Mouse (Mus musculus): Measurements from ENCODE around the gene Kcna7.
A peak's percentile ranks its signal among the peaks of the same experiment; 100 is the strongest.

Gene Kcna7

DNA sequence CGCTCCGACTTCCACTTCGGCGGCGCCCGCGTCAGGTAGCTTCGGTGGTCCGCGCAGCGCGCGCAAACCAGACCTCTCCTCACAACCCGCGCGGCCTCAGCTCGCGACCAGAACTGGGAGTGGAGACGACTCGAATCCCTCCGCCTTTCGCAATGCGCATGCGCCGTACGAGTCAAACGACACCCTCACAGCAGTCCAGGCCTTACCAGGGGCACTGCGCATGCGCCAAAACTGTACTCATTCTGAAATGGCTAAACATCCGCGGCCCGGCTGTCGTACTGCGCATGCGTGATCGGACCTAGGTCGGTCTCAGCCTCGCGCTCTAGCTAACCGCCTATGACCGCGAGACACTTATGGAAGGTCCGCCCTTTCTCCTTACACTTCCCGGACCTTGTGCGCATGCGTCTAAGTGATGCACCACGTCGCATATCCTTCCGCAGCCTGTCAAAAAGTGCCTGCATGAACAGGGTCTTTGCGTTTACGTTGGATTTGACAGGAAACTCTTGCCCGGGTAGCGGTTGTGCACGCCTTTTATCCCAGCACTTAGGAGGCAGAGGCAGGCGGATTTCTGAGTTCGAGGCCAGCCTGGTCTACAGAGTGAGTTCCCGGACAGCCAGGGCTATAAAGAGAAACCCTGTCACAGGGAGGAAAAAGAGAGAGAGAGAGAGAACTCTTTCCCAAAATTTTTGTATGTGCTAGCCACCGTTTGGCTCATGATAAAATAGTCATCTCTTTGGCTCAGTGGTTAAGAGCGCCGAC is 9.7 kb upstream of the Kcna7 start, which contains the start of gene Snrnp70:
TSS of gene Snrnp70 (minus strand) at position 165 of the 759 bp plus-strand sequence.
- DNase-seq = peak; percentile 100

DNA sequence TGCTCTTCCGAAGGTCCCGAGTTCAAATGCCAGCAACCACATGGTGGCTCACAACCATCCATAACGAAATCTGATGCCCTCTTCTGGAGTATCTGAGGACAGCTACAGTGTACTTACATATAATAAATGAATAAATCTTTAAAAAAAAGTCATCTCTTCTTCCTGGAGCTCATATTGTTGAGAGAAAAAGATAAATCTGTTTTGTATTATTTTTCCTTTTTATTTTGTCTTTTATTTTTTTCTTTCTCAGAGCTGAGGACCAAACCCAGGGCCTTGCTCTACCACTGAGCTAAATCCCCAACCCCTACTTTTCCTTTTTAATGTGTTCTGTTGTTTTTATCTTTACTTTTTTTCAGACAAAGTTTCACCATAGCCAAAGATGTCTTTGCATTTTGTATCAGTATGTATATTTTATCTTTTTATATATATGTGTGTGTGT is 9.1 kb upstream of the Kcna7 start:
- DNase-seq = peak in 1 of 2 experiments; percentile 14

DNA sequence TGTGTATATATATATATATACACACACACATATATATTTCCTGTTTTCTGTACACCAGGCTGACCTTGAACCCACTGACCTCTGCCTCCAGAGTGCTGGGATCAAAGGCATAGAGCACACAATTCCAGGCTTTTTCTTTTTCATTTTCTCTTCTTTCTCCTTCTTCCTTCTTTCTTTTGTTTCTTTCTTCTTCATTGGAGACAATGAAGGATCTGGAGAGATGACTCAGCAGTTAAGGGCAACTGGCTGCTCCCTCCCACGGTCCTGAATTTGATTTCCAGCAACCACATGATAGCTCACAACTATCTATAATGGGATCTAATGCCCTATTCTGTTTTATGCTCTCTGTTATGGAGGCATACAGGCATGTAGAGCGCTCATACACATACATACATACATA is 8.7 kb upstream of the Kcna7 start:
- no peak for DNase-seq

DNA sequence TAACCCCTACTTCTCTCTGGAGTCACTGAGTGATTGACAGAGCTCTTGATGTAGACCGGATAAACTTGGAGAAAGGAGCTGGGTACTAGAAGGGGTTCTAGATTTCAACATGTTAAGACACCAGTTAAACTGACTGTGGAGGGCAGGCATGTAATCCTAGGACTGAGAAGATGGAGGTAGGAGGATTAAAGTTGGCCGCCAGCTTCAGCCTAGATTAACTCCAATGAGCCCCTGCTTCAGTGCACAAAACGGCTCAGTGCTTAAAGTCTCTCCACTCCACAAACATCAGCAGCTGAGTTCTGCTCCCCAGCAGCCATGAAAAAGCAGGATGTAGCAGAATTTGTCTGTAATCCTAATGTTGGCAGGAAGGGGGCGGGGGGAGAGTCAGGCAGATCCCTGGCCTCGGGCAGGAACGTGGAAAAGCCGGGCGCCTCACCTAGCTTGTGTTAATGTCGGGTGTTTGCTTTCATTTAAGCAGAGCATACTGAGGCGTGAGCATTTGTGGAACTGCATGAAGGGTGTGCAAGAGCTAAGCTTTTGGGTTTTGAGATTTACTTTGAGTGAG is 3.9 kb upstream of the Kcna7 start:
- no peak for DNase-seq

DNA sequence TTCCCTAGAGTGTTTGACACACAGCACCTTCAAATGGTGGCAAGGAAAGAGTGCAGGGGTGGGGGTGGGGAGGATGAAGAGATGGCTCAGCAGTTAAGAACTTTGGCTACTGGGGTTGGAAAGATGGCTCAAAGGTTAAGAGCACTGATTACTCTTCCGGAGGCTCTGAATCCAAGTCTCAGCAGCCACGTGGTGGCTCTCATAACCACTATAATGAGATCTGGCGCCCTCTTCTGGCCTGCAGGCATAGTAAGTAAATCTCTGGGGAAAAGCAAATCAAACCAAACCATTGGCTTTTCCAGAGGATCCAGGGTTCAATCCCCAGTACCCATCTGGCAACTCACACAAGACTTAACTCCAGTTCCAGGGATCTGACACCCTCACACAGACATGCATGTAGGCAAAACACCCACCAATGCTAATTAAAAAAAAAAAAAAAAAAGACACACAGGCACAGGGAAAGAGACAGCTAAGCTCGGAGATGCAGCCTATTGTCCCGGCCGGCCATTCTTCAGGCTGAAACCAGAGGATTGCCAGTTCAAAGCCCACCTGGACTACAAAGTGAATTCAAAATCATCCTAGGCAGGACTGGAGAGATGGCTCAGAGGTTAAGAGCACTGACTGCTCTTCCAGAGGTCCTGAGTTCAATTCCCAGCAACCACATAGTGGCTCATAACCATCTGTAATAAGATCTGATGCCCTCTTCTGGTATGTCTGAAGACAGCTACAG is 1.8 kb upstream of the Kcna7 start:
- DNase-seq = peak; percentile 87 to 92

DNA sequence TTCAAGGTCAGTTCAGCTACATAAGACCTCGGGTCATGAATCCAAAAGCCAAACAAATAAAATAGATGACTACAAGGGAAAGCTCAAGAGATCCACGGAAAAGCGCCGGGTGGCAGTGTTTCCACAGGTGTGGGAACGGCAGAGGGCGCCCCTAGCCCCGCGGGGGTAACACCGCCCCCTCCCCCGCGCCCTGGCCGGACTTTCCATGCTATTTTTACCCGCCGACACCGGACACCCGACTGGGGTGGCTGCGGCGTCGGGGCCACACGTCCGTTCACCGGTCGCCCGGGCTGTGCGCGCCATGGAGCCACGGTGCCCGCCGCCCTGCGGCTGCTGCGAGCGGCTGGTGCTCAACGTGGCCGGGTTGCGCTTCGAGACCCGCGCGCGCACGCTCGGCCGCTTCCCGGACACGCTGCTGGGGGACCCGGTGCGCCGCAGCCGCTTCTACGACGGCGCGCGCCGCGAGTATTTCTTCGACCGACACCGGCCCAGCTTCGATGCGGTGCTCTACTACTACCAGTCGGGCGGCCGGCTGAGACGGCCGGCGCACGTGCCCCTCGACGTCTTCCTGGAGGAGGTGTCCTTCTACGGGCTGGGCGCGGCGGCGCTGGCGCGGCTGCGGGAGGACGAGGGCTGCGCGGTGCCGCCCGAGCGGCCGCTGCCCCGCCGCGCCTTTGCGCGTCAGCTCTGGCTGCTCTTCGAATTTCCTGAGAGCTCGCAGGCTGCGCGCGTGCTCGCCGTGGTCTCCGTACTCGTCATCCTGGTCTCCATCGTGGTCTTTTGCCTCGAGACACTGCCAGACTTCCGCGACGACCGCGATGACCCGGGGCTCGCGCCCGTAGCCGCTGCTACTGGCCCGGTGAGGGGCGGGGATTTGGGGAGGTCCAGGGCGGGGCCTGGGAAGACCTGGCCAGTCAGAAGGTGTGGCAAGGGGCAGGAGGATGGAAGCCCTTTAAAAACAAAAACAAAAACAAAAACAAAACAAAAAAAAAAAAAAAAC is 1.0 kb downstream of the Kcna7 start:
- peak; percentile 45 to 75 for DNase-seq

DNA sequence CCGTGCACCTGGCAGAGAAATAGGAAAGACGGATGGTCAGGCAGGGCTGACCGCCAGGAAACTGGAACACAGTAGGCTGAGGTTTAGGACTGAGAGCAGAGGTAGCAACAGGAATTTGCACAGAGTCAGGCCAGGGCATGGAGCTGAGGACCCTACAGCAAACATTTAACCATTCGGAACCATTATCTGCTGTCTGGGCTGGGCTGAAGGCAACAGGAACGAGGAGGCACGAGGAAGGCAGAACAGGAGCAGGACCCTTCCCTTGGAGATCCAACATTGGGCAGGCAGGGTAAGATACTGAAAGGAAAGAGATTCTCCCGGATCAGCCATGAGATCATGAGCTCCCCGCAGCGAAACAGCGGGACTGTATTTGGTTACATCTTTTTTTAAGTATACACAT is 2.4 kb downstream of the Kcna7 start:
- no peak for DNase-seq

DNA sequence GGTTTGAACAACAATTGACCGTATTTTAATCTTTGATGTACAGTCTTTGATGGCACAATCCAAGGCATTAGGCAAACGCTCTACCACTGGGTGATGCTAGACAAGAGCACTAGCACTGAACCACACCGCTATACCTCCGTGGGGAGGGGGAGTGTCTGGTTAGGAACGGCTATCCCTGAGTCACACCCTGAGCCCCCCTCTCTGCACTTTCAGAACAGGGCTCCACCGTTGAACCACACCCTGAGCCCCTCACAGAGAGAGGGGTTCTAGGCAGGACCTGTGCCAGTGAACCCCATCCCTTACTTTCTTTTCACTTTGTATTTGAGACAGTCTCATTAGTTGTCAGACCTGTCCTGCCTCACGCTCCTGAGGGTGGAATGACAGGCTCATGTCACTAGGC is 2.9 kb downstream of the Kcna7 start:
- DNase-seq = no peak

DNA sequence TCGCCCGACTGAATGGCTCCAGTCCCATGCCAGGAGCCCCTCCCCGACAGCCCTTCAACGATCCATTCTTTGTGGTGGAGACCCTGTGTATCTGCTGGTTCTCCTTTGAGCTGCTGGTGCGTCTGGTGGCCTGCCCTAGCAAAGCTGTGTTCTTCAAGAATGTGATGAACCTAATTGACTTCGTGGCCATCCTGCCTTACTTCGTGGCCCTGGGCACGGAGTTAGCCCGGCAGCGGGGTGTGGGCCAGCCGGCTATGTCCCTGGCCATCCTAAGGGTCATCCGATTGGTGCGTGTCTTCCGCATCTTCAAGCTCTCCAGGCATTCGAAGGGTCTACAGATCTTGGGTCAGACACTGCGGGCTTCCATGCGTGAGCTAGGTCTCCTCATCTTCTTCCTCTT is 3.5 kb downstream of the Kcna7 start:
- DNase-seq = no peak

DNA sequence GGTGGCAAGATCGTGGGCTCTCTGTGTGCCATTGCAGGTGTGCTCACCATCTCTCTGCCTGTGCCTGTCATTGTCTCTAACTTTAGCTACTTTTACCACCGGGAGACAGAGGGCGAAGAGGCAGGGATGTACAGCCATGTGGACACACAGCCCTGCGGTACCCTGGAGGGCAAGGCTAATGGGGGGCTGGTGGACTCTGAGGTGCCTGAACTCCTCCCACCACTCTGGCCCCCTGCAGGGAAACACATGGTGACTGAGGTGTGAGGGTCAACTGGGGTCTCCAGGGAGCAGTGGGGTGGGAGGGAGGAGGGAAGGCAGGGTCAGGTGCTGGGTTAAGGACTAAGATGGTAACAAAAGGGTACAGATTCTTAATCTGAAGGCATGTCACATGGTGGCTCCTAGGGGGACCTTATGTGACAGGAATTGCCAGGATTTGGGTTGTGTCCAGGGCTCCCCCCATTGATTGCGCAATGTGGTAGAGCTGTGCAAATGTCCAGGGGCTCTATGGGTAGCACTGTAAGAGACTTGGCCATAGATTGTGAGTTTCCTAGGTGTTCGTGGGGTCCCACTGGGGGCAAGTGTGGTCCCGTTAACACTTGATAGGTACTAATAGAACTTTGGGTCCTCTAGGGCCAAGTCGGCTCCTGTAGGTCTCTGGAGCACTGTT is 4.2 kb downstream of the Kcna7 start:
- DNase-seq = no peak

DNA sequence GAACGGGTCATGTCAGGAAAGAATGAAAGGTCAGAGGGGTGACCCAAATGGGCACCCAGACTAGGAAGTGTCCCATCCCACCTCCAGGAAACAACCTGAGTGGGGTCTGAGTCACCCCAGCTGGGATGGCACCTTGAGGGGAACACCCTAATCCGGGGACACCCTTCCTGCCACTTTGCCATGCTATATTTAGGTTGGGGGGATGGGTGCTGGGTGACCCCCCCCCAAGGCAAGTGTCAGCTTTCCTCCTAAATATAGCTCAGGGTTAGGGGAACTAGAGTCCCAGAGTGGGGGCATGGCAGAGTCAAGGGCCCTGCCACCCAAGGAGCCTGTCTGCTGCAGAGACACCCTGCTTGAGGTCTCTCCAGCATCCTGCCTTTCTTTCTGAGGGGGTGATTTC is 7.0 kb downstream of the Kcna7 start:
- no peak for DNase-seq

DNA sequence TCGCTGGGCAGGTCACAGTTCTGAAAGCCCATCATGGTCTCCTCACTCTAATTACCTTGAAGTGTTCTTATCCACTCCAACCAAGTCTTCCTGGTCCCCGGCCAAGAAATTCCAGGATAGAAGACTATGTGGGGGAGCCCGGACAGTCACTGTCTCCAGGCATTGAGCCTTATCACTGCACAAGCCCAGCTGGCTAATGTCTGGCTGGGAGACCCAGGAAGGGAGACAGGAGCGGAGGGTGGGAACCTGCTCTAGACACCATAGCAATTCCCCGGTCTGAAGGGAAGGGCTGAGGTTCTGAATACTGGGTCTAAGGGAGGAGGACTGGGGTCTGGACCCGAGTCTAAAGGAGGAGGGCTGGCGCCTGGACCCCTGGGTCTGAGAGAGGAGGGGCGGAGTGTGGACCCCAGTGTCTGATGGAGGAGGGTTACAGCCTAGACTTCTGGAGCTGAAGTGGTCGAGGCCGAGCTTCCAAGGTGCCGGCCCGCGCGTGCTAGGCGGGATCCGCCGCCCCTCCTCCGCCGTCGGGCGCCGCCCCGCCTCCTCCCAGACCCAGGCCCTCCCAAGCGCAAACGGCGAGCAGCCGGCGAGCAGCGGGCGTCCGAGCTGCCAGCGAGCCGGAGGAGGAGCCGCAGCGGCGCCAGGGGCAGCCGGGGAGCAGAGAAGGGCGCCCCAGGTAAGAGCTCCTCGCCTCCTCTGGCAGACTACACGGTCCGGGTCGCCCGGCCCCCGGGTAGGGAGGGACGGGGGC is 7.8 kb downstream of the Kcna7 start, which contains the start of gene Ntf5:
TSS of gene Ntf5 (plus strand) at position 583 of the 751 bp plus-strand sequence.
- DNase-seq = peak; percentile 20 to 55

DNA sequence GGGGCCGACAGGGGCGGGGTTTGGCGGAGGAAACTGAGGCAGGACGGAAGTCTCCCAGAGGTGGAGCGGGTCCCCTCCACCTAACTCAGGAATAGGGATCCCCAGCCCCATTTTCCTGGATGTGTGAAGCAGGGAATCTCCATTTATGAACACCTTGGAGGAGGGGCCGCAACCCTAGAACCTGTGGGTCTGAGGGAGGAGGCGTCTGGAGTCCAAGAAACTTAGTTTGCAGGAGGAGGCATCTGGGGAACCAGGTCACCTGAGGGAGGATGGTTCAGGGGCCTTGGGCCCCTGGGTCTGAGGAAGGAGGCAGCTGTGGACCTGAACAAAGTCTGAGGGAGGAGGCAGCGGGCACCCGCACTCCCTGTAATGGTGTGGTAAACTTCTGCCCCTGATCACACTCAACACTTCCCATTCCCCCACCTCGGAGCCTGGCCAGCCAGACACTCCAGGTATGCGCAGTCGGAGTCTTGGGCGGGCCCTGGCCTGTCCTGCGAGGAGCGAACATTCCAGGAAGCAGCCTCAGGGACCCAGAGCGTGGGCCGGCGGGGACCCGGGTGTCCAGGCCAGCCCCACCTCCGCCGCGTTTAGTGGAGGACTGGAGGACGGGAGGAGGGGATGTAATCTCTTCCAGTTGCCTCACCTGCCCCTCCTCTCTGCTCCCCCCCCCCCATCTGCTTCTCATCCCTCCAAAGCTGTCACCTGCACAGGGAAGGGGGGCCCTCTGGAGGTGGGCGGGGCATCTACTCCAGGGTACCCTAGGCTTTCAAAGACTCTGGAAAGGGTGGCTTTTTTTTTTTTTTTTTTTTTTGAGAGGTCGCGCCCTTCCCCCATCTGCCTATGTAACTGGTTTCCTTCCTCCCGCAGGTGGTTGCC is 8.6 kb downstream of the Kcna7 start:
- DNase-seq = peak in 1 of 2 experiments; percentile 27

DNA sequence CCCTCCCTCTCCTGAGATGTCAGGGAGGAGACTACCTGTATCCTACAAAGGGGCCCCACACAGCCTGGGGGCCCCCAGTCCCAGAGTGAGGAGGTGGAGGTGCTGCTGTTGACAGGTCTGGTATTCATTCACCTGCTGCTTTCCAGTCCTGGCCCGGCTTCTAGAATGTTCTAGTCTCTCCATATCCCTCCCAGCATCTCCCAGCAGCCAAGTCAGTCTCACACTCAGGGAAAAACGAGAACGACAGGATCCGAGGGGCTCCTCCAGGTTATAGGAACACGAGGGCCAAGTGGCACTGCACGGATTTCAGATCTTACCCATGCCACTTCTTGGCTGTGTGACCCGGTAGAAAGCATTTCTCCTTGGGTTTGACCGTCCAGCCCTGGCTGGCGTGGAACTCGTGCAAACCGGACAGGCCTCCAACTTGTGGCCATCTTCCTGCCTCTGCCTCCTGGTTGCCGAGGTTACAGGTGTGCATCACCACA is 9.3 kb downstream of the Kcna7 start:
- DNase-seq = no peak

DNA sequence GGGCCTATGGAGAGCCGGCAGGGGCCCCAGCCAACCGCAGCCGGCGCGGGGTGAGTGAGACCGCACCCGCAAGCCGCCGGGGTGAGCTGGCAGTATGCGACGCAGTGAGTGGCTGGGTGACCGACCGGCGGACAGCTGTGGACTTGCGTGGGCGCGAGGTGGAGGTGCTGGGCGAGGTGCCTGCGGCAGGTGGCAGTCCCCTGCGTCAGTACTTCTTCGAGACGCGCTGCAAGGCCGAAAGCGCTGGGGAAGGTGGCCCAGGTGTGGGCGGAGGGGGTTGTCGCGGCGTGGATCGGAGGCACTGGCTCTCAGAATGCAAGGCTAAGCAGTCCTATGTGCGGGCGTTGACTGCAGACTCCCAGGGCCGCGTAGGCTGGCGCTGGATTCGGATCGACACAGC is 10.2 kb downstream of the Kcna7 start:
- DNase-seq = no peak

DNA sequence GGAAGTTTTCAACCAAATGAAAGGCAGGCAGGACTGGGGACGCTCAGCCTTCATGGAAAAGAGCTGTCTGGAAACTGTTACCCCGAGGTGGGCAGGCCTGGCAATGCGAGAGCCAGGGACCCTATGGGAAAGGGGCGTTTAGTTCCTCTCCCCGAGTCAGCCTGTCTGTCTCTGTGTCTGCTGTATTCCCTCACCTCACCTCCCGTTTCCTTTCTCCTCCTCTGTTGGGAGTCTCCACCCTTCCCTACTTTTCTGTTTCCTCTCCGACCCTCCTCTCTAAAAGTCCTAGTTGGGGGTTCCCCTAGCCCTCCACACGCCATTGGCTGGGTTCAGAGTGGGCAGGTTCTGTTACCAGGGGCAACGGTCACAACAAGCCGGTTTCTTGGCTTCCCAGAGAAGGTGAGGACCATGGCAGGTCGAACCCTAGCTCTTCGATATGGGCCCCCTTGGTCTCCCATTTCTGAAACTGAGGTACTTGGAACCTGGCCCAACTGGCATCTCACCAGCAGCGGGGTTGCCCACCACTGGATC is 12.6 kb downstream of the Kcna7 start:
- no peak for DNase-seq

DNA sequence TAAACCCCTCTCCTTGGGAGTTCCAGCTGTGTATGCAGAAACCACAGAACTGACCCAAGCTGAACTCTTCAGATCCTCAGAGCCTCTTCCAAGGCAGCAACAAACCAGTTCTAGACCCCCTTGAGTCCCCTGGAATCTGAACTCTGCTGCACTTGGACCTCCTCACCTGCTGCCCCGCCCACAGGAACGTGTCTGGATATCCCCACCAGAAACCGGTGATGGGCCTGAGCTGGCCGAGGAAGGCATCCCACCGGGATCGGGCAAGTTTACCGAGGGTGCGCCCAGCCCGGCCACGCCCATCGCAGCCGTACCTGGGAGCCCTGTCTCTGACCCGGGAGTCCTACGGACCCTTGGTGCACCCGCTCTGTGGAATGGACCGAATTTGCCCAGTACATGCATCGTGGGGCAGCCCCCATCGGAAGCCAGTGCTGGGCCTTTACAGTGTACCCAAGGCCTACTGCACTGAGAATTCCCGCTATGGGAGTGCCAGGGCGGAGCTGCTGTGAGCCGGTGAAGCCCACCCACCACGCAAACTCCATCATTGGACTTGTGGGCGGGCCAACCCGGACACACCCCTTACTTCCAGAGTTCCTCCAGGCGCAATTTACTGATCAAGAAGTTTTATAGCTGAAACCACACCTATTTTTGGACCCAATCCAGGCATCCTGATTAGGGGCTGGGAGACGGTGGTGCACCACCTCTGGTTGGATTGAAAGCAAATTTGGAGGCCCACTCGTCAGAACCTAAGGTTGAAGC is 14.6 kb downstream of the Kcna7 start:
- no peak for DNase-seq

DNA sequence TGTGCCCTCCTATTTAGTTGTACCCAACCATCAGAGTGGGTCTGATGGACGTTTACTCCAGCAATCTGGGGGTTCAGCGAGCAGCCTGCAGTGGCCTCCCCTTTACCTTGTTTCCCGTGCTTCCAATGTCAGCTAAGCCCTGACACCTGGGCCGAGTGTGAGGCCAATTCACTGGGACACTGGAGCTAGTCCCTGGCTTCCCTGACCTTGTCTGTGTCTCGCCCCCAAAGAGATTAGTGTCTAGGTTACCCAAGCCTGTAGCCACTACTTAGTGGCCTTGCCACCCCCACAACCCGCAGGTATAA is 15.1 kb downstream of the Kcna7 start, which contains the start of gene Lhb:
TSS of gene Lhb (plus strand) at position 206 of the 305 bp plus-strand sequence.
- DNase-seq = no peak

DNA sequence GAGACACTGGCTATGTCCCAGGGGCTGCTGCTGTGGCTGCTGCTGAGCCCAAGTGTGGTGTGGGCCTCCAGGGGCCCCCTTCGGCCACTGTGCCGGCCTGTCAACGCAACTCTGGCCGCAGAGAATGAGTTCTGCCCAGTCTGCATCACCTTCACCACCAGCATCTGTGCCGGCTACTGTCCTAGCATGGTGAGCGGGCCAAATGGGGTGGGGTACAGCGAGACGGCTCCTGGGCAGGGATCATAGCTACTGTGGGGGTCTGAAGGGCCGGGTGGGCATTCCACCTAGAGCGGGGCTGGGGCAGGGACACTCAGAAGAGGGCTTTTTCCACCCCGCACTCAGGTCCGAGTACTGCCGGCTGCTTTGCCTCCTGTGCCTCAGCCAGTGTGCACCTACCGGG is 15.7 kb downstream of the Kcna7 start:
- DNase-seq = no peak

Measured in kidney, postnatal 36 days (tissue).